Mouse (Mus musculus) c-Kit-positive CD71-positive TER-119-positive erythroid progenitor cells, embryonic 14.5 days (primary cell): Measurements from ENCODE around the gene Auts2.

Source experiments
- DNase-seq: peaks from one replicate; pipeline ENCODE4 v3.0.0-alpha.2; 2013; ENCODE audit warnings: low spot score

Auts2 gene

GRCm38 (mm10) chr5:132500817-132501231 lies 42.3 kb downstream of the Auts2 start:
- no peak for DNase-seq

GRCm38 (mm10) chr5:132498896-132499295 lies 44.2 kb downstream of the Auts2 start:
- DNase-seq: no peak

GRCm38 (mm10) chr5:132498045-132498444 lies 45.1 kb downstream of the Auts2 start:
- no peak for DNase-seq

DNA sequence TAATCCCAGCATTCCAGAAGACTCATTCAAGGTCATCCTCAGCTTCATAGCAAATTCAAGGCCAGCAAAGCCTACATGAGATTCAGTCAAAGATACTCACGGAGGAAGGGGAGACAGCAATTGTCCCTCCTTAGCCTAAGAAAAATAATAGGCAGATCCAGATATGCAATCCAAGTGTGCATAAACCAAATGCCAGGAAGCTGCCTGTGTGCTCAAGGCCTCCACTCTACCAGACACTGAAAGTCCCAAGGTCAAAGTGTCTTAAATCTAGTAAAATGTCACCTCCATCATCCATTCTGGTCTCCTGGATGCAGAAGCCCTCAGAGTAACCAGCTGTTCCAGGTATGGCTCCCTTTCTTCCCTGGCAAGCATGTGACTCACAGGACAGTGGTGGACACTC lies 50.4 kb downstream of the Auts2 start:
- no peak for DNase-seq

- DNase-seq: no peak
Observed at GRCm38 (mm10) chr5:132492040-132492439, 51.1 kb downstream of the Auts2 start.

DNA sequence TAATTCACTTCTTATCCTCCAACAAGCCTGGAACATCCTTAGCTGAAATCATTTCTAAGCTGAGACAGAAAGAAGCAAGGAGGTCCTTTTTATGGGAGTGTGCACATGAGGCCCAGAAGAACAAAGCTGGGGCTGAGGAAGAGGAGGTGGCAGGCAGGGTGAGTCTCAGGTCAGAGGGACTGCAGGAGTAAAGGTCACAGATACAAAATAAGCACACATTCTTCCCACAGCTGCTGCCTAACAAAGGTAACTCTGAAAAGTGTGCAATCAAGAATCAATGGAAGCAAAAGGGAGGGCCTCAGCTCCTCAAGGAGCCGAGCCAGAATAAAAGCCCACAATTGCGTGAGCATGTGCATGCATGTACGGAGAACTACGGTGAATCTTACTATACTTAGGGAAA lies 51.6 kb downstream of the Auts2 start:
- DNase-seq: no peak

GRCm38 (mm10) chr5:132490326-132490725 lies 52.8 kb downstream of the Auts2 start:
- DNase-seq: no peak

- DNase-seq: no peak
Observed at GRCm38 (mm10) chr5:132489736-132490313, 53.3 kb downstream of the Auts2 start.

GRCm38 (mm10) chr5:132486831-132487230 lies 56.3 kb downstream of the Auts2 start:
- DNase-seq: no peak

DNA sequence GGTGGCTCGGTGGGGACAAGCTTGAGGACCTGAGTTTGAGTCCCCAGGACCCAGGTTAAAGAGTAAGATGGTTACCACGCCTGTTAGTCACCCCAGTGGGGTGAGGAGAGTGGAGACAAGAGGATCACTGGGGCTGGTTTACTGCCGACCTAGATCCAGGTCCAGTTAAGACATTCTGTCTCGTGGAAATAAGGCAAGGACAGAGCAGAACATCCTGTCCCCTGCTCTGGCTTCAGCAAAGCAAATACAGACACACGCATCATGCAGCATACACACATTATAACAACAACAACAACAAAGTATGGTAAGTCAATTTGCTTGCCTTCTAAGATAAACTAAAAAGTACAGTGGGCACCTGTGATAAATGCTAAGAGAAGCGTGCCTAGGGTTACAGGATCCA lies 57.1 kb downstream of the Auts2 start:
- no peak for DNase-seq

- no peak for DNase-seq
Observed at GRCm38 (mm10) chr5:132485448-132485847, 57.7 kb downstream of the Auts2 start.

DNA sequence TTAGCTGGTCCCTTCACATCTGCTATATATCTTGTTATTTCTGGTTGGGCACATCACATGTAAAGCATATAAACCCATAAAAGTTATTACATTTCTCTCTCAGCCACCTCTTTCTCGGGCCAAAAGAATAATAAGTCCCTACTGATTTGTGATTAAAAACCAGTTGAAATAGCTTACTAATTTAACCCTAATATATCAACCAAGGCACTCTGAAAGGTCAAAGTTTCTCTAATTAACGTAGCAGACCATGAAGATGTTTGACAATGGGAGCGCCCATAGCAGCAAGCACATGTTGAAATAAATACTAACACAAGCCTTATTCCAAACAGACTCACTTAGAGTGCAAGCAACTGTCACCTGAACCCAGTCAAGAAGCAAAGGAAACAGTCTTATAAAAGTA lies 61.7 kb downstream of the Auts2 start:
- no peak for DNase-seq

DNA sequence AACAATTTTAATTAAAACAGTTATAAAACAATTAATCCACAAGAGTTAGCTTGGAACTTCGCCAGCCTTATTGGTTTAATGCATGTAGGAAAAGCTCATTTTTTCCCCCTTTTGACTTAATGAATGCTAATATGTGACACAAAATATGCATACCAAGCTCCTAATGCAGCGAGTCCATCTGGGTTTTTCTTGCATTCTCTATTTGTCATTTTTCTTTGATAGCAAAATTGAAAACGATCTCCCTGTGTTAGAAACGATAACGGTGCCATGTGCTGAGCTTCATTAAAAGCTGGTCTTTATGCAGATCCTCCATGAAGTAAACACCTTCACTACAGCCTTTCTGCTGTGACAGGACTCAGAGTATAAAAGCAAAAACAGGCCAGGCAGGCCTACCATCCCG lies 62.7 kb downstream of the Auts2 start:
- no peak for DNase-seq

DNA sequence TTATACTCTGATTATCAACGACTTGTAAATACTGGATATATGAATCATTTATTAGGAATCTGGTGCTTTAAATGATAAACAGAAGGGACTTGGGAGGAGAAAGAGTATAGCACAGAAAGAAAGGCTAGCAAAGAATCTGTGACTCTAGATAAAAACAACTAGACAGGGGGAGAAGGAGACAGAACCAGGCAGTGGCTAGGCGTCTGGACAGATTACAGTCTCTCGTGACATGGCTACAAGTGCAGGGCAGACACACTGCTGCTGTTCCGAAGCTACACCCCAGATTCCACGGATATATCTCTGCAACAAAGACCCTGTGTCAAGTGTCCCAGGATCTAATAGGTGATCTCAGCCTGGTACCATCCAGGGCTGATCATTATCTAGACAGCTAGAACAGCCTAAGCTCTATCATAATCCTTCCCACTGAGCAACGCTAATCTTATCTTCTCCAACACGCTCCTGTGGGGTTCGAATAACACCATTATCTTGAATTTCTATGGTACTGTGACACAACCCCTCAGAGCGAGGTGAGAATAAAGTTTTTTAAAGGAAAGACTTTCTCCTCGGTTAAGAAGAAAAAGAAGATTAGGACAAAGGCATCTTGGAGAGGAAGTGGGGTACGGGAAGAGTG lies 63.8 kb downstream of the Auts2 start:
- DNase-seq: no peak

DNA sequence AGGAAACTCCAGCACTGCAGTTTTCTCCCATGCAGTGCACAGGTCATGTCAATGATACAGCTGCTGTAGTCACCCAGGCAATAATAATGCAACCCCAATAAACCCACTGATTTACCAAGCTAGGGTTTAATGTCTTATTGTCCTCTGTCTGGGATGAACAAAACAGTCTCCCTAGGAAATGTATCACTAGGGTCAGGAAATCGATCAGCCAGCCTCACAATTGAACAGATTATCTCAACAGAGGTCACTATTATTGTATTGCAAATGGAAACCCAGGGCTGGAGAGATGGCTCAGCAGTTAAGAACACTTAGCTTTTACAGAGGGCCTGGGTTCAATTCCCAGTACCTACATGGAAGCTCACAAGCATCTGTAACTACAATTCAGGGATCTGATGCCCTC lies 65.6 kb downstream of the Auts2 start:
- DNase-seq: no peak

DNA sequence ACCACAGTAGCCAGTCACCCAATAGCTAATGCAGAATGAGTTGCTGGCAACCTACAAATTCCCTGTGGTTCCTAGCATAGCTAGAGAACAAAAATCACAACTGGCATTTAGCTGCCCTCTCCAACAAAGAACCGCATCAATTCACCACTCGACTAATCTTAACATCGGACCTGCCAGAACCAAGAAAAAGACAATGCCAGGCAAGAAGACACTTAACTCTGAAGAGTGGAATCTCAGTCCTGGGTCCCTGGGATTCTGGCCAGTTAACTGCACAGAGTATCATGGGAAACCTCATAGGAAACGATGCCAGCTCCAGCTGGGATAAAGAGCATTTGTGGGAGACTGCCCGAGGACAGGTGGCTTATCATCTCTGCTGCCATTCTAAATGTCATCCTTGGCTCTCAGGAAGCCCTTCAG lies 70.2 kb downstream of the Auts2 start:
- no peak for DNase-seq

GRCm38 (mm10) chr5:132472184-132472829 lies 70.8 kb downstream of the Auts2 start:
- no peak for DNase-seq

- DNase-seq: no peak
Observed at GRCm38 (mm10) chr5:132467364-132467743, 75.8 kb downstream of the Auts2 start.

GRCm38 (mm10) chr5:132466427-132467363 lies 76.4 kb downstream of the Auts2 start:
- DNase-seq: peak; percentile 4

DNA sequence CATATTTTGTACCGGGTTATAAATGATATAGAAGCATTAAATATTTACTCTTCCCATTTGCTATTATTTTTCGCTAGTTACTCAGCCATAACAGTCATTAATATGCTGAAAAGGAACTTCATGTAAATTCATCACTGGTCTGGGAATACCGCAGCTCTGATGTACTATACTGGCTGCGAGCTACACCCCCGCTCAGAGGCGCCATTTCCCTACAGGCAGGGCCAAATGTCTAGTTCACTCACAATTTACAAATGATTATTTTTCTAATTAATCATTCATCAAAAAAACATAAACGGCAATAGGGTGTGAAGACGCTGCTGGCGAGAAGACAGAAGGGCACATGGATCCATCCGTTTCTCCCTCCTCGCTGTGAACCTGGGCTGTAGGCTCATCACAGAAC lies 80.6 kb downstream of the Auts2 start:
- no peak for DNase-seq

DNA sequence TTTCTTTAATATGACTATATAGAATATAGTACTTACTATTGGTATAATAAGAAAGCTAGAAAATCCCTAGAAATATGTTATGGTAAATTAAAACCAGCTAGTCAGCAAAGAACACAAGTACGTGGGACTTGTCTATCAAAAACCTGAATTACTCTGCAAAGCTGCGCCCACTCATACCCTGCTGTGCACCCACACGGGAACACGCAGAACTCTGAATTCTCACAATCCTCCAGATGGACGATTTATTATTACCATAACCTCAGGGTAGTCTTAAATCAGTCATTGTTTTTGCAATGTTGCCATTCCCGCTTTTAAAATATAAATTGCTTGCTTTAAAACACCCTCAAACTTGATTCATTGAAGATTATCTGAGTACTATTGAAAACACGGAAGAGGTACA lies 84.6 kb downstream of the Auts2 start:
- no peak for DNase-seq

- no peak for DNase-seq
Observed at GRCm38 (mm10) chr5:132452381-132452780, 90.8 kb downstream of the Auts2 start.

DNA sequence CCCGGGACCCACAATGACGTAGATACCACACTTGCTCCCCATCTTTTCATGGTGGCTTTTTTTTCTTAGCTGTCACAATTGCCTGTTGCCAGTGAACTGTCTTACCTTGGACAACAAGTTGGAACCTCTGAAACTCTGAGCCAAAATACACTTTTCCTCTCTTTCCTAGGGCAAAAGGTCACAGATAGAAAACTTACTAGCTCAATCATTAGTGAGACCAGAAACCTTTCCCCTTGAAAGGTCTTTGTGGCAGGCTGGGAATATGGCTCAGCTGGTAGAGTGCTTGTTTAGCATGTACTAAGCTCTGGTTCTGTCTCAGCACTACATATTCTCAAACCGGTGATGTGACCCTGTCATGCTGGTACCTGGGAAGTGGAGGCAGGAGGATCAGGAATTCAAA lies 93.1 kb downstream of the Auts2 start:
- no peak for DNase-seq
